Mouse (Mus musculus) CH12.LX (cell line): Measurements from ENCODE around the gene Ptms. TPM values are rescaled to one million over a fixed set of nuclear protein-coding genes. Genes with fewer than 3 reads are reported as not detected.

Source experiments
- DNase-seq: peaks from one replicate; pipeline ENCODE4 v3.0.0-alpha.2; 2013; ENCODE audit errors: extremely low read depth
- H3K27ac ChIP-seq: 2 replicates; pipeline ENCODE4 v1.5.1; 2012; ENCODE audit warnings: low read depth, mild to moderate bottlenecking, control low read depth, moderate library complexity; ENCODE audit not compliant: insufficient read depth
- H3K27me3 ChIP-seq: replicated peaks from 2 replicates; pipeline ENCODE3; 2012; ENCODE audit warnings: inconsistent platforms
- H3K36me3 ChIP-seq, 2 experiments: replicated peaks in 1 of 2; 2 replicates each; pipeline versions ENCODE3 to v1.6.1; 2012; ENCODE audit warnings: inconsistent platforms in 1 of 2, low read length in 1 of 2, mild to moderate bottlenecking in 1 of 2, mixed read lengths in 1 of 2, moderate library complexity in 1 of 2; ENCODE audit not compliant: control insufficient read depth in 1 of 2, insufficient read depth in 1 of 2
- H3K4me1 ChIP-seq, 2 experiments: 2 replicates each; pipeline ENCODE4 v1.6.1; 2012; ENCODE audit warnings: inconsistent platforms in 1 of 2, moderate library complexity in 1 of 2; ENCODE audit not compliant: insufficient read depth in 2 of 2, control insufficient read depth in 1 of 2
- H3K4me2 ChIP-seq: 2 replicates; pipeline ENCODE4 v1.6.1; 2012; ENCODE audit warnings: low read depth, mild to moderate bottlenecking, control low read depth; ENCODE audit not compliant: poor library complexity, insufficient read depth, severe bottlenecking
- H3K4me3 ChIP-seq, 3 experiments: fragments of 150-350 bp in 1 of 3; sonication (generic) in 1 of 3; replicated peaks in 1 of 3; 2 replicates each; pipeline versions ENCODE3 to v1.5.1; 2011 to 2012; ENCODE audit warnings: low read depth in 2 of 3, low read length in 2 of 3, mild to moderate bottlenecking in 2 of 3, moderate library complexity in 2 of 3, control low read depth in 1 of 3, improper control_type of control experiment in 1 of 3, inconsistent platforms in 1 of 3, mixed read lengths in 1 of 3; ENCODE audit not compliant: poor library complexity in 1 of 3
- H3K79me2 ChIP-seq: replicated peaks from 2 replicates; pipeline ENCODE4 v1.6.1; 2012; ENCODE audit warnings: mild to moderate bottlenecking, moderate library complexity; ENCODE audit not compliant: control insufficient read depth, poor library complexity, insufficient read depth, severe bottlenecking; ENCODE audit errors: extremely low read depth
- H3K9ac ChIP-seq: 2 replicates; pipeline ENCODE4 v1.6.1; 2012; ENCODE audit warnings: low read depth, mild to moderate bottlenecking, control low read depth, moderate library complexity; ENCODE audit not compliant: insufficient read depth
- H3K9me3 ChIP-seq: replicated peaks from 2 replicates; pipeline ENCODE3; 2012; ENCODE audit warnings: low read length, inconsistent platforms, mixed read lengths
- BHLHE40 ChIP-seq: IDR thresholded peaks from 2 replicates; pipeline ENCODE4 v1.6.1; 2011; ENCODE audit warnings: mild to moderate bottlenecking, low read depth, low read length, improper control_type of control experiment
- CHD1 ChIP-seq: IDR thresholded peaks from 2 replicates; pipeline ENCODE4 v1.6.1; 2012; ENCODE audit warnings: low read depth, low read length, improper control_type of control experiment, inconsistent platforms
- CHD2 ChIP-seq: IDR thresholded peaks from 2 replicates; pipeline ENCODE4 v1.6.1; 2011; ENCODE audit warnings: low read length, improper control_type of control experiment
- CTCF ChIP-seq, 2 experiments: IDR thresholded peaks in 1 of 2; conservative IDR thresholded peaks in 1 of 2; 2 replicates each; pipeline ENCODE4 v1.5.1; 2011 to 2012; ENCODE audit warnings: low read depth in 2 of 2, low read length in 2 of 2, improper control_type of control experiment in 1 of 2, inconsistent platforms in 1 of 2, mild to moderate bottlenecking in 1 of 2, moderate library complexity in 1 of 2
- ELF1 ChIP-seq: IDR thresholded peaks from 2 replicates; pipeline ENCODE4 v1.6.1; 2014; ENCODE audit warnings: low read depth, mild to moderate bottlenecking, inconsistent platforms, low read length, improper control_type of control experiment
- GABPA ChIP-seq: IDR thresholded peaks from 2 replicates; pipeline ENCODE4 v1.6.1; 2012; ENCODE audit warnings: low read depth, low read length, improper control_type of control experiment, inconsistent platforms; ENCODE audit not compliant: insufficient replicate concordance
- HCFC1 ChIP-seq: IDR thresholded peaks from 2 replicates; pipeline ENCODE4 v1.6.1; 2012; ENCODE audit warnings: low read depth, mild to moderate bottlenecking, inconsistent platforms, low read length, improper control_type of control experiment
- IRF4 ChIP-seq: IDR thresholded peaks from 2 replicates; pipeline ENCODE4 v1.6.1; 2014; ENCODE audit warnings: low read depth, mild to moderate bottlenecking, inconsistent platforms, low read length, improper control_type of control experiment
- JUN ChIP-seq: IDR thresholded peaks from 2 replicates; pipeline ENCODE4 v1.6.1; 2011; ENCODE audit warnings: low read depth, mild to moderate bottlenecking, low read length, improper control_type of control experiment, moderate library complexity; ENCODE audit not compliant: insufficient read depth
- JUND ChIP-seq: conservative IDR thresholded peaks from 2 replicates; pipeline ENCODE4 v1.6.1; 2011; ENCODE audit warnings: low read depth, low read length, improper control_type of control experiment
- KAT2A ChIP-seq: IDR thresholded peaks from 2 replicates; pipeline ENCODE4 v1.6.1; 2012; ENCODE audit warnings: low read length, improper control_type of control experiment, inconsistent platforms; ENCODE audit not compliant: insufficient replicate concordance
- MAX ChIP-seq: IDR thresholded peaks from 2 replicates; pipeline ENCODE4 v1.6.1; 2011; ENCODE audit warnings: low read length, improper control_type of control experiment
- MEF2A ChIP-seq: IDR thresholded peaks from 2 replicates; pipeline ENCODE4 v1.6.1; 2014; ENCODE audit warnings: low read depth, mild to moderate bottlenecking, inconsistent platforms, low read length, improper control_type of control experiment, borderline replicate concordance
- MXI1 ChIP-seq: IDR thresholded peaks from 2 replicates; pipeline ENCODE4 v1.6.1; 2011; ENCODE audit warnings: mild to moderate bottlenecking, low read depth, low read length, improper control_type of control experiment
- MYC ChIP-seq: IDR thresholded peaks from 2 replicates; pipeline ENCODE4 v1.6.1; 2011; ENCODE audit warnings: low read depth, mild to moderate bottlenecking, improper control_type of control experiment, low read length
- NRF1 ChIP-seq: IDR thresholded peaks from 2 replicates; pipeline ENCODE4 v1.6.1; 2014; ENCODE audit warnings: low read depth, mild to moderate bottlenecking, inconsistent platforms, low read length, improper control_type of control experiment, moderate library complexity
- PAX5 ChIP-seq: IDR thresholded peaks from 2 replicates; pipeline ENCODE4 v1.6.1; 2012; ENCODE audit warnings: low read length, inconsistent platforms, mixed read lengths
- POLR2A ChIP-seq: IDR thresholded peaks from 2 replicates; pipeline ENCODE4 v1.6.1; 2011; ENCODE audit warnings: low read depth, mild to moderate bottlenecking, improper control_type of control experiment, low read length
- POLR2AphosphoS2 ChIP-seq: IDR thresholded peaks from 2 replicates; pipeline ENCODE4 v1.6.1; 2011; ENCODE audit warnings: low read depth, low read length, improper control_type of control experiment
- RCOR1 ChIP-seq: conservative IDR thresholded peaks from 2 replicates; pipeline ENCODE4 v1.6.1; 2012; ENCODE audit warnings: low read depth, mild to moderate bottlenecking, inconsistent platforms, low read length, improper control_type of control experiment
- SIN3A ChIP-seq: IDR thresholded peaks from 2 replicates; pipeline ENCODE4 v1.6.1; 2012; ENCODE audit warnings: low read length, improper control_type of control experiment, inconsistent platforms
- SMC3 ChIP-seq: IDR thresholded peaks from 2 replicates; pipeline ENCODE4 v1.6.1; 2011; ENCODE audit warnings: low read depth, low read length, improper control_type of control experiment
- UBTF ChIP-seq: IDR thresholded peaks from 2 replicates; pipeline ENCODE4 v1.6.1; 2012; ENCODE audit warnings: low read depth, mild to moderate bottlenecking, inconsistent platforms, low read length, improper control_type of control experiment, moderate library complexity
- USF1 ChIP-seq: IDR thresholded peaks from 2 replicates; pipeline ENCODE4 v1.6.1; 2014; ENCODE audit warnings: low read depth, mild to moderate bottlenecking, inconsistent platforms, low read length, improper control_type of control experiment
- USF2 ChIP-seq: conservative IDR thresholded peaks from 2 replicates; pipeline ENCODE4 v1.6.1; 2011; ENCODE audit warnings: low read depth, low read length, improper control_type of control experiment
- ZC3H11A ChIP-seq: IDR thresholded peaks from 2 replicates; pipeline ENCODE4 v1.6.1; 2012; ENCODE audit warnings: low read depth, mild to moderate bottlenecking, inconsistent platforms, low read length, improper control_type of control experiment
- ZKSCAN1 ChIP-seq: IDR thresholded peaks from 2 replicates; pipeline ENCODE4 v1.6.1; 2012; ENCODE audit warnings: low read depth, inconsistent platforms, low read length, improper control_type of control experiment, borderline replicate concordance
- dilution Hi-C: fragments of 300-500 bp; cut with MboI; formaldehyde crosslinking; loops from 2 replicates; pipeline ENCODE4 v1.14.3; 2020; ENCODE audit warnings: low sequenced_read_pairs; ENCODE audit not compliant: extremely low pct_unique_long_range_greater_than_20kb, extremely low pct_ligation_motif_present
- in situ Hi-C: fragments of 300-500 bp; cut with MboI; formaldehyde crosslinking; loops from 3 replicates; pipeline ENCODE4 v1.14.3; 2019; ENCODE audit warnings: low sequenced_read_pairs, low pct_ligation_motif_present, low pct_unique_long_range_greater_than_20kb, mixed read lengths
- polyA plus RNA-seq: library from polyadenylated mRNA; unstranded; fragments of >175 nt; gene quantifications from 2 replicates; pipeline ENCODE4 v1.2.1, GENCODE M21; 2012; ENCODE audit warnings: low read depth; ENCODE audit not compliant: insufficient read length
- total RNA-seq, 2 experiments: library from RNA; depleted of rRNA; stranded (reverse); fragments of 300-350 nt in 1 of 2; fragments of >200 nt in 1 of 2; gene quantifications; 2 replicates each; pipeline ENCODE4 v1.2.3; 2012 to 2014

Gene Ptms
- total and polyA plus RNA-seq, 3 experiments, result 7.0 to 99.6 (median 12.8) TPM

DNA sequence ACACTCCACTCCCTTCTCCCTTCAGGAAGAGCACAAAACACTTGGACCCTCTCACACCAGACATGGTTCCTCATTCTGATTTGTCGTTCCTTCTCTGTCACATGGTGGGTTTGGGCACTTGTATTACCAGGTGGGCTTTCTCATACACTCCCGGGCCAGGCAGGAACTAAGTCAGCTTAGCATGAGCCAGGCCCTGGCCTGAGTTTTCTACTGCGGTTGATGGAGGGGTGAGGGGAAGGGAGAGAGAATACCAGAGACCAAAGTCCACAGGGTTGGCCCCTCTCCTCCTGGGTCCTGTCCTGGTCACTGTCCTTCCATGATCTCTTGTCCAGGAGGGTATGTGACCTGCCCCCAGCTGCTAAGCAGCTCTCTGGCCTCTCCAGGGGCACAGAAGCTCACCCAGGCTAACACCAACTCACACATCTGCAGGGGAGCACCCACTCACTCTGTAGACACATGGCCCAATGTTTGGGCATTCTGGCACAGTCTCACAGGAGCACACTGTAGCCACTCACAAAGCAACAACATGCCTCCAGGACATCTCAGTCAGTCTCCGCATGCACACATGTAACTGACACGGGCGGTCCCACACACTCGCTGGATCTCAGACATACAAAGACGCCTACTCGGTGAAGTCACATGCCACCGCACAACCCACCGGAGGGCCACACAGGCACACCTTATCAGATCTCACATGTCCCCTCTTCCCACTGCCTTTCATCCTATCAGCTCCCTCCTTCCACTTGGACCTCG is 3.8 kb downstream of the Ptms start:
- dilution Hi-C loops (no loop called here), in situ Hi-C loops (no loop called here)
- H3K9ac ChIP-seq, result no peak overlapping the region
- DNase-seq, result no peak
- no peaks in the 10 kb centered on the region for H3K9me3 ChIP-seq
- H3K79me2 ChIP-seq, result no peaks in the 10 kb centered on the region
- TF ChIP-seq KAT2A (no peak), SMC3 (no peak), MYC (no peak), ZKSCAN1 (no peak), SIN3A (no peak), MAX (no peak), GABPA (no peak), CHD1 (no peak), JUN (no peak), MEF2A (no peak), POLR2AphosphoS2 (no peak), BHLHE40 (no peak), JUND (no peak), HCFC1 (no peak), POLR2A (no peak), USF1 (no peak)
- H3K4me2 ChIP-seq, result peak overlapping the region; percentile 48
- peaks cover 0 to 11% of the 10 kb centered on the region in 2 experiments for H3K36me3 ChIP-seq
- H3K27ac ChIP-seq, result no peak overlapping the region
- H3K4me3 ChIP-seq, result peak overlapping the region in 2 of 3 experiments; percentile 17 to 66
- H3K27me3 ChIP-seq, result peaks cover 10% of the 10 kb centered on the region
- H3K4me1 ChIP-seq, result peaks cover 7 to 56% of the 10 kb centered on the region in 2 experiments

DNA sequence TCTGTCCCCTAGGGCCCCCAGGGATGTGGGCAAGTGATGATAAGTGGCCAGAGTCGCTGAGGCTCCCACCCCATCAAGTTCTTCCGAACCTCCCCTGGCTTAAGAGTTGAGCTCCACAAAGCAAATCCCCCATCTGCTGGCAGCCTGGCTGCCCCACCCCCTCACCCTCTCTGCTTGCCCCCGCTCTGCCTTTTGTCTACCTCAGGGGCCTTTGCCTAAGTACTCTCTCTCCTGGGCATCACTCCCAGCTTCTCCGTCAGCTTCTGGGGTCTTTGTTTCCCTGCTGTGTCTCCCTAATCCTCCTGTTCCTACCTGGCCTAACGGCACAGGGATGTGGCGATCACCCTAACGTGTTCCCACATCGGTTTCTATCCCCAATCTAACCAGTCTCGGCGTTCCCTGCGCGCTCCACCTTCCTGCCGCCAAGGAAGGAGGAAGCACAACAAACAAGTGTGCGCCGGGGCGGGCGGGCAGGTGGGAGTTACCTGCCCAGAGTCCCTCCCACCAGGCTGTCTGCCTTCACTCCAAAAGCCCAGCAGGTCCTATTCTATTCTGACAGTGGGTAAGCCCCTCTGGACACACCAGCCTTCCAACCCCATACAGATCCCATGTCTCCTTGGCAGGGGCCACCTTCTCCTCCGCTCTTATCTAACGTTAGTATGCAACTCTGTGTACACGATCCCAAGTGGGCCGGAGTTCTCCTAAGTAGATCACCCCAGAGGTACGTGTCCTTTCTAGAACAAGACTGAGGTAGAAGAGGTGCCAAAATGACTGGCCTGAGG is 4.6 kb downstream of the Ptms start:
- H3K9ac ChIP-seq, result no peak overlapping the region
- H3K4me2 ChIP-seq, result no peak overlapping the region
- dilution Hi-C loops, result no loop called here
- no peak for TF ChIP-seq MXI1
- no peak for TF ChIP-seq CHD2
- TF ChIP-seq USF1, result no peak
- no peak for TF ChIP-seq KAT2A
- no peak for TF ChIP-seq PAX5
- no peak for TF ChIP-seq CTCF (conservative IDR thresholded peaks at IDR 0.05 in 1 of 2, IDR thresholded peaks at IDR 0.05 in 1 of 2; ENCODE audit: low read depth in 2 of 2, low read length in 2 of 2)
- no peak for TF ChIP-seq JUND
- TF ChIP-seq GABPA, result no peak
- TF ChIP-seq POLR2AphosphoS2, result no peak
- TF ChIP-seq CHD1, result no peak
- TF ChIP-seq IRF4, result no peak
- TF ChIP-seq JUN, result no peak
- TF ChIP-seq USF2, result no peak
- no peak for TF ChIP-seq NRF1
- TF ChIP-seq UBTF, result no peak
- TF ChIP-seq HCFC1, result no peak
- TF ChIP-seq RCOR1, result no peak
- no peak for TF ChIP-seq ZC3H11A
- TF ChIP-seq ELF1, result no peak
- TF ChIP-seq, all 38 proteins: peak for 0
- Histone ChIP-seq H3K4me1 (peaks cover 7 to 56% of the 10 kb centered on the region in 2 experiments), H3K36me3 (peaks cover 0 to 11% of the 10 kb centered on the region in 2 experiments), H3K27ac (no peak overlapping the region), H3K4me3 (no peak overlapping the region), H3K27me3 (peaks cover 10% of the 10 kb centered on the region), H3K79me2 (no peaks in the 10 kb centered on the region), H3K9me3 (no peaks in the 10 kb centered on the region)
- no peak for DNase-seq
- in situ Hi-C loops, result no loop called here
